Mouse (Mus musculus) heart, embryonic 10.5 days (tissue): Measurements from ENCODE around the gene Mgat5. TPM values are rescaled to one million over a fixed set of nuclear protein-coding genes. Genes with fewer than 3 reads are reported as not detected.

ENCODE experiments used
- DNase-seq: peaks from one replicate; pipeline ENCODE4 v3.0.0-alpha.2; 2017; ENCODE audit warnings: low spot score
- H3K27ac ChIP-seq: fragments of 300-500 bp; sonication (generic); 2 replicates; pipeline ENCODE4 v1.5.1; 2016; ENCODE audit warnings: mild to moderate bottlenecking
- H3K27me3 ChIP-seq: fragments of 300-500 bp; sonication (generic); 2 replicates; pipeline ENCODE4 v1.6.1; 2016; ENCODE audit warnings: mild to moderate bottlenecking; ENCODE audit not compliant: poor library complexity, insufficient read depth, severe bottlenecking
- H3K36me3 ChIP-seq: fragments of 300-500 bp; sonication (generic); 2 replicates; pipeline ENCODE4 v1.6.1; 2016; ENCODE audit warnings: mild to moderate bottlenecking, moderate library complexity
- H3K4me1 ChIP-seq: fragments of 300-500 bp; sonication (generic); 2 replicates; pipeline ENCODE4 v1.6.1; 2016; ENCODE audit warnings: mild to moderate bottlenecking
- H3K4me3 ChIP-seq: fragments of 300-500 bp; sonication (generic); 2 replicates; pipeline ENCODE4 v1.5.1; 2016; ENCODE audit warnings: mild to moderate bottlenecking, moderate library complexity
- H3K9me3 ChIP-seq: fragments of 300-500 bp; sonication (generic); 2 replicates; pipeline ENCODE4 v1.6.1; 2016; ENCODE audit warnings: mild to moderate bottlenecking, moderate library complexity
- WGBS: fragments of 180-500 bp; shearing (Covaris S2); methylation state at CpG from one replicate; pipeline ENCODE4 v1.1.7; 2016; 5-methylcytosine and 5-hydroxymethylcytosine counted together
- polyA plus RNA-seq: library from polyadenylated mRNA; unstranded; fragments of >200 nt; fragmentation: Nextera tagmentation; extraction: Ambion mirVana; gene quantifications from 2 replicates; pipeline ENCODE4 v1.2.1, GENCODE M21; 2016

Mgat5 gene
- polyA plus RNA-seq, 1 experiment from 2014 or later: 3.5 TPM

GRCm38 (mm10) chr1:127344913-127345312 lies 140.1 kb downstream of the Mgat5 start:
- Histone ChIP-seq H3K27me3 (no peaks in the 10 kb centered on the region), H3K36me3 (no peaks in the 10 kb centered on the region), H3K27ac (peak overlapping the region; percentile 42), H3K4me1 (peaks cover 58% of the 10 kb centered on the region), H3K4me3 (no peak overlapping the region), H3K9me3 (no peaks in the 10 kb centered on the region)
- 41% methylated on average over 9 of the region's 9 CpGs for WGBS
- no peak for DNase-seq

- Histone ChIP-seq H3K27ac (0 out of 2 replicates have a peak overlapping the region, but pooled peaks have one; percentile 10), H3K36me3 (no peaks in the 10 kb centered on the region), H3K4me3 (no peak overlapping the region), H3K27me3 (no peaks in the 10 kb centered on the region), H3K9me3 (no peaks in the 10 kb centered on the region), H3K4me1 (peaks cover 69% of the 10 kb centered on the region)
- WGBS: 71% methylated on average over 3 of the region's 3 CpGs
- DNase-seq: no peak
Measured at GRCm38 (mm10) chr1:127346596-127347139, 141.9 kb downstream of the Mgat5 start.

DNA sequence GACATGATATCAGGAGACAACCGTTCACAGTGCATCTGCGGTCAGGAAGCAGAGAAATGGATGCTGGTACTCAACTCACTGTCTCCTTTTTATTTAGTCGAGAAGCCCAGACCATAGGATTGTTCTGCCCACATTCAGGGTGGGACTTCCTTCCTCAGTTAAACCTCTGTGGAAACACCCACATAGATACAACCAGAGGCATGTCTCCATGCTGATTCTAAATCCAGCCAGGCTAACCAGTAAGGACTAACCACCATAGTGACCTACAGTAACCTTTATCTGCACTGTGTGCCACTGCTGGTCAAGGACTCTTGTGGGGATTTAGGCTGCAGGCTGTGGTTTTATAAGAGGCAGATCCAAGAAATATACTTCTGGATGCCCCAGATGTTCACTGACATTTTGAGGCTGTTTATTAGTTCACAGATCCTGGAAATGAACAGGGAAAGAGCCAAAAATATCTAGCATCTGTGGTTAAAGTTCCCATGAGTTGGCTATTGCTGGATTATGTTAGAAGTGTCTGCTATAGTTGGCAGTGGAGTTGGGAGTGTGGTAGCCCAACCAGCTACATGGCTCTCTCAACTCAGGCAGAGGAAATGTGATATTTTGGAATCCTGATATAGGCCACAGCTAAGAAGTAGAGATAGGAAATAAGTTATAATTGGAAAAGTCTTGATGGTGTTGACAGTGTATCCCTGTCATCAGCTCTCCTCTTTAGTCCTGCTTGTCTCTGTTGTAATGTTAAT lies 143.2 kb downstream of the Mgat5 start:
- Histone ChIP-seq H3K9me3 (no peaks in the 10 kb centered on the region), H3K4me3 (no peak overlapping the region), H3K27me3 (no peaks in the 10 kb centered on the region), H3K36me3 (no peaks in the 10 kb centered on the region), H3K27ac (peak overlapping the region; percentile 56; the same call in 1 of the 2 replicates), H3K4me1 (peaks cover 81% of the 10 kb centered on the region)
- no peak for DNase-seq
- 73% methylated on average over 3 of the region's 3 CpGs for WGBS

DNA sequence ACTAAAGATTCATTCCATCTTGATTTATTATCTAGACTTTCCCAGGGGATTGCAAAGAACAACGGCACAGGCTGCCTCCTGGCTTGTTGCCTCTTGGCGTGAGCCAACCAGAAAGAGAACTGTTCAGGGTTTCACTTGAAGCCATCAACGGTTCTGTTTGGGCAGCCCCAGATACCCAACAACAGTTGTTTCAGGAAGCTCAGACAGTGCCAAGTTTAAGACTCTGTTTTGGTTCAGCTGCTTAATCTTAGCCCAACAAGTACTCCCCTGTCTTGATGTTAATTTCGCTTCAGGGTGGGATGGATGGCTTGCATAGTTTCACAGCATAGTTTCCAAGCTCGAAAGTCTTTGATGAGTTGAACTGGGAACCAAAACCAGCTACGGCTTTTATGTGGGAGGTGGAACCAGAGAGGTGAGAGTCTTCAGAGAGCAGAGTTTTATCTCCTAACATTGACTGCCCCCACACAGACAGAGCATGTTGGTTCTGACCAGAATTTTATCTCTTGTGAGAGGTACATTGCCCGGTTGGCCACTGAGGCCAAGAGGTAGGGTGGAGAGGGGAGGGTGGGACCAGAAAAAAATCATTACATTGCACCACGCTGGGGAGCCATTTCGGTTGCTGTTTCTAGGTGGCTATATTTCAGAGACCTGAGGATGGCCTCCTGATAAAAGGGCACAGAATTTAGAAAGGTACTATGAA lies 144.0 kb downstream of the Mgat5 start:
- no peaks in the 10 kb centered on the region for H3K27me3 ChIP-seq
- DNase-seq: no peak
- peaks cover 81% of the 10 kb centered on the region for H3K4me1 ChIP-seq
- 48% methylated on average over 9 of the region's 9 CpGs for WGBS
- no peaks in the 10 kb centered on the region for H3K9me3 ChIP-seq
- no peak overlapping the region; the same call in 1 of the 2 replicates for H3K4me3 ChIP-seq
- H3K36me3 ChIP-seq: no peaks in the 10 kb centered on the region
- H3K27ac ChIP-seq: no peak overlapping the region; the same call in 1 of the 2 replicates

DNA sequence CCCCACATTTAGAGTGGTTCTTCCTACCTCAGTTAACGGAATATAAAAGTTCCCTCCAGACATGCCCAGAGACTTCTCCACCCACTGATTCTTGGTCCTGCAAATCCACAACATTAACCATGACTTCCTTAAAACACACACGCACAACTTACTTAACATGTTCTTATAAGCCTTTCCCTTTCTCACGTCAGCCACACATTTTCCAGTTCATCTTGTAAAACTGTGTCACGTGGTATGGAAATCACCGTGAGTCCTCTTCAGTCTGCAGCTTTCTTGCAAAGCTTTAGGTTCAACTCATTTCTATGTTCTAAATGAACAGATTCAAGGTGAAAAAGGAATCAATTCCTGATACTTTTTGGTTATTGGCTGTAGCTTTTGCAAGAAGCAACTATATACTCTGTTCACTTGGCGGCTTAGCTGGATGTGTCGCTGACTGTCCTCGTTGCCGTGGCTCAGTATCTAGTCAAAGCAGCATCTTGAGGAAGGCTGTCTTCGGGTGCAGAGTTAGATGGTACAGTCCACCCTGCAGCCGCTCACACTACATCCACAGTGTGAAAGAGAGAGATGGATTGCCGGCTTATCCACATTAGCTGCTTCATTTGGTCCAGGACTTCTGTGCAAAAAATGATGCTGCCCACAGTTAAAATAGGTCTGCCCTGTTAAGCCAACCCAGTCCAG lies 146.7 kb downstream of the Mgat5 start:
- Histone ChIP-seq H3K4me3 (no peak overlapping the region), H3K9me3 (no peaks in the 10 kb centered on the region), H3K36me3 (no peaks in the 10 kb centered on the region), H3K4me1 (peaks cover 55% of the 10 kb centered on the region), H3K27ac (peak overlapping the region; percentile 56; the same call in 1 of the 2 replicates), H3K27me3 (no peaks in the 10 kb centered on the region)
- DNase-seq: no peak
- 85% methylated on average over 12 of the region's 12 CpGs for WGBS

DNA sequence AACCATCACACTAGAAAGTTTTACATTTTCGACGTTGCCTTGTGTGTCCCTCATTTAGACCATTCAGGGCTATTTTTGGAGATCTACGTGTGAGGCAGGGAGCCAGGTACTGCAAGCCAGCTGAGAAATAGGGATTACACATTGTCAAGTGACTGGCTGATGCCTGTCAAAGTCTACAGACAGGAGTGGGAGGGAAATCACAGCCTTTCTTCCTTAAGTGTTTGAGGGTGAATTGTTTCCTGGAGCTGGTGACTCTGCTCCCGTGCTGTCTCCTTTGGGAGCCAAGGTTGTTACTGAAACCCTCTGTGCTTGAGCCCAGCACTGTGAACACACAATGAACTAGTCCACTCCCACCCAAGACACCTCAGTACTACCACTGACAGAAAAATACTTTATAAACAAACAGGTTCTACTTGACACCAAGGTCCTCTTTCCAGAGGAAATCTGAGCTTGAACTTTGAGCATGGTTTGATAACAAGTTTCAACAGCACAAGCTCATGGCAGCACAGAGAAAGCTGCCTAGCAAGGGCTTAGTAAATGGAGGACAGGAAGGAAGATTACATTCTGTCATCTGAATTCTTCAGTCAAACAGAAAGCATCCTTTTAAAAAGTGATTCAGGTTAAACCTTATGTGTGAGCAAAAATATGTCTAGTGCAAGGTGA lies 147.4 kb downstream of the Mgat5 start:
- Histone ChIP-seq H3K9me3 (no peaks in the 10 kb centered on the region), H3K36me3 (no peaks in the 10 kb centered on the region), H3K4me1 (peaks cover 48% of the 10 kb centered on the region), H3K4me3 (no peak overlapping the region), H3K27me3 (no peaks in the 10 kb centered on the region), H3K27ac (peak overlapping the region; percentile 56; the same call in 1 of the 2 replicates)
- DNase-seq: no peak
- 32% methylated on average over 4 of the region's 4 CpGs for WGBS

DNA sequence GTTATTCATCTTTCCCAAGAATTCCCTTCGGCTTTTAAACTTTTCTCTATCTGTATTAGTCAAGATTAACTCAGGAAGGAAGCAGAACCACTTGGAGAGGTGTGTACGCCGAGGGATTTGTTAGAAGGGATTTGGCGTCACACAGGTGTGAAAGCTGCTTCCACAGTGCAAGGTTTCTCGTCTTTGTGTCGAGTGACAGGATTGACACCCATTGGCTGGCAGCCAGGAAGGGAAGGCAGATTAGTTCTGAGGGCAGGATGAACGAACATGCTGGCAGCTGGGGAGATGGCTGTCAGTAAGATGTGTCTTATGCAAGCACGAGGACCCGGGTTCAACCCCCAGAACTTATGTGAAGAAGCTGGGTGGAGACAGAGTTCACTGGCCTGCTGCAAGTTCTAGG lies 148.6 kb downstream of the Mgat5 start:
- Histone ChIP-seq H3K4me3 (no peak overlapping the region), H3K36me3 (no peaks in the 10 kb centered on the region), H3K4me1 (peaks cover 40% of the 10 kb centered on the region), H3K27ac (no peak overlapping the region), H3K27me3 (no peaks in the 10 kb centered on the region), H3K9me3 (no peaks in the 10 kb centered on the region)
- WGBS: 53% methylated on average over 9 of the region's 9 CpGs
- DNase-seq: no peak

GRCm38 (mm10) chr1:127354152-127354551 lies 149.3 kb downstream of the Mgat5 start:
- peaks cover 32% of the 10 kb centered on the region for H3K4me1 ChIP-seq
- no peak for DNase-seq
- H3K27me3 ChIP-seq: no peaks in the 10 kb centered on the region
- WGBS: 93% methylated on average over 5 of the region's 5 CpGs
- H3K4me3 ChIP-seq: no peak overlapping the region
- H3K9me3 ChIP-seq: no peaks in the 10 kb centered on the region
- no peak overlapping the region for H3K27ac ChIP-seq
- no peaks in the 10 kb centered on the region for H3K36me3 ChIP-seq

DNA sequence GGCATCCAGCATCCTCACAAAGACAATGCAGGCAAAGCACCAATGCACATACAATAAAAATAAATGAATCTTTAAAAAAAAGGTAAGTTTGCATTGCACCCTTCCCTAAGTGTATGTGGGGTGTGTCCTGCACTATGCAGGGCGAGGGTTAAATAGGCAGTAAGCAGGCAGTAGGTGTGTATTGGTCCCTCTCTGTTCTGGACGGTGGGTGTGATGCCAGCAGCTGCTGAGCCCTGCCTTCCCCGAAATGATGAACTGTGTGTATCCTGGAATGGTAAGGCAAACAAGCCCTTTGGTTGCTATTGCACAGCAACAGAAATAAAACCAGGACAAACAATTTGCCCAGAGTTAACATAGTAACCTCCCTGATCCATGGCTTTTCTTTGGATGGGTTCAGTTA lies 150.2 kb downstream of the Mgat5 start:
- WGBS: 84% methylated on average over 3 of the region's 3 CpGs
- Histone ChIP-seq H3K9me3 (no peaks in the 10 kb centered on the region), H3K27me3 (no peaks in the 10 kb centered on the region)

DNA sequence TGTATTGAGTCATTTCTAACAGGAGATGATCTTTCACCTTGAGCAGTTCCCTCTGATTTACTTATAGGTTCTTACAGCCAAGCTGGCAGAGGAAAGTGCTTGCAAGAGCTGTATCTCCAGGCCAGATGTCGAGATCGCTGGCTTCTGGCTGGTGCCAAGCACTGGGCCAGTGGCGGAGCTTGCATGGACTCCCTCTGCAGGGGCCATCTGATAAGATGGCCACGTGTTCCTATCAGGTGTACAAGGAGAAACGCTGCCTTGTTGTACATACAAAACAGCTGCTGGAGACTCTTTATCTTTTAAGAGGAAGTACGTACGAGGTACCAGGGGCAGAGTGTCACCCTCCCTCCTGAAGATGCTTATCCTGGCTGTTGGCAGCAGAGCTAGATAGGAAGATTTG lies 158.8 kb downstream of the Mgat5 start:
- no peak for DNase-seq
- no peaks in the 10 kb centered on the region for H3K27me3 ChIP-seq
- WGBS: 52% methylated on average over 7 of the region's 7 CpGs
- no peak overlapping the region for H3K27ac ChIP-seq
- no peaks in the 10 kb centered on the region for H3K9me3 ChIP-seq
- H3K4me1 ChIP-seq: peaks cover 11% of the 10 kb centered on the region; the same call in 1 of the 2 replicates
- H3K4me3 ChIP-seq: no peak overlapping the region
- H3K36me3 ChIP-seq: peaks cover 15% of the 10 kb centered on the region; the same call in 1 of the 2 replicates

More for the DNA sequence above, 150.2 kb downstream of the Mgat5 start:
- H3K27ac ChIP-seq: no peak overlapping the region
- H3K4me1 ChIP-seq: peaks cover 30% of the 10 kb centered on the region
- no peak overlapping the region for H3K4me3 ChIP-seq
- no peaks in the 10 kb centered on the region for H3K36me3 ChIP-seq
- no peak for DNase-seq

DNA sequence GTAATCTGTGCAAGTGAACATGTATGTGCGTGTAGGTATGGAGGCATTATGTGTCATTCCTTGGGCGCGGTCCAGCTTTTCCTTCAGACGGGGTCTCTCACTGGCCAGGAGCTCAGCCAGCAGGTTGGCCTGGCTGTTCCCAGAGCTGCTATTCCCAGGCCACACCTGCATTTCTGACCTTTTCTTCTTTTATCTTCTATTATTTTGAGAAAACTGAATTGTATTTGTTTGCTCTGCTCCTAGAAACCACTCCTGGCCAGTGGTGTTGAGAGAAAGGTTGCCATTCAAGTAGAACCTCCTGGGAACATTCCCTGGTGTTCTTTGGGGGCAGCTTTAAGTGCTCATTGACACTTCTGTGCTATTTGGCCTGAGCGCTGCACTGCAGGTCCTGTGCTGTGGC lies 160.9 kb downstream of the Mgat5 start:
- Histone ChIP-seq H3K4me3 (no peak overlapping the region), H3K27ac (0 out of 2 replicates have a peak overlapping the region, but pooled peaks have one; percentile 69), H3K4me1 (peaks cover 11% of the 10 kb centered on the region; the same call in 1 of the 2 replicates), H3K36me3 (peaks cover 30% of the 10 kb centered on the region; the same call in 1 of the 2 replicates), H3K9me3 (no peaks in the 10 kb centered on the region), H3K27me3 (no peaks in the 10 kb centered on the region)
- 89% methylated on average over 5 of the region's 5 CpGs for WGBS
- no peak for DNase-seq

DNA sequence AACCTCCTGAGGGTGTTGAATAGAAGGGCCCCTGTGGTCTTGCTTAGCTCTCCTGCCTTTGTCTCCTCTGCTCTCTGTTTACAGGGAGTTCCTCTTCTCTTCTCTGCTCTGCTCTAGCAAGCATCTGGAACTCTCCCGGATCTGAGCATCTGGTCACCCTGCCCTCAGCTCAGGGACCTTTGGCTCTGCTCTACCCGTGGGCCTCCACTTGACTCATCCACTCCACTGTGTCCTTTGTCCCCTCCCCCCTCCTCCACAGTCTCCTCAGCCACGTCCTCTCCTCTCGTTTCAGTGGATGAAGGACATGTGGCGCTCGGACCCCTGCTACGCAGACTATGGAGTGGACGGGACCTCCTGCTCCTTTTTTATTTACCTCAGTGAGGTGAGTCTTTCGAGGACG lies 161.3 kb downstream of the Mgat5 start:
- peaks cover 11% of the 10 kb centered on the region; the same call in 1 of the 2 replicates for H3K4me1 ChIP-seq

More for the DNA sequence above, 161.3 kb downstream of the Mgat5 start:
- H3K36me3 ChIP-seq: peaks cover 32% of the 10 kb centered on the region; the same call in 1 of the 2 replicates
- peak overlapping the region; percentile 69; the same call in 1 of the 2 replicates for H3K27ac ChIP-seq
- no peaks in the 10 kb centered on the region for H3K27me3 ChIP-seq
- DNase-seq: no peak
- no peak overlapping the region for H3K4me3 ChIP-seq
- 71% methylated on average over 10 of the region's 10 CpGs for WGBS
- H3K9me3 ChIP-seq: no peaks in the 10 kb centered on the region
